Mouse (Mus musculus) erythroblast, adult 5-6 weeks (primary cell): Measurements from ENCODE around the gene Per2. TPM values are rescaled to one million over a fixed set of nuclear protein-coding genes. Genes with fewer than 3 reads are reported as not detected.

Source experiments
- ATAC-seq: replicated peaks from 2 replicates; pipeline ENCODE4 v1.8.0; 2016; ENCODE audit warnings: moderate number of reproducible peaks, mild to moderate bottlenecking, moderate TSS enrichment, inconsistent platforms; ENCODE audit not compliant: poor library complexity, low FRiP score, severe bottlenecking
- total RNA-seq, 2 experiments: library from RNA; stranded (forward) in 1 of 2; stranded (reverse) in 1 of 2; fragments of 150-400 nt in 1 of 2; fragments of 200-764, 138-1000 nt in 1 of 2; gene quantifications; 2 replicates each; pipeline versions ENCODE4 v1.2.3 to v1.2.4; 2015 to 2017; ENCODE audit warnings: low replicate concordance in 2 of 2

Gene Per2
- total RNA-seq, 2 experiments from 2014 or later: 2.0 to 2.7 TPM

GRCm38 (mm10) chr1:91405406-91406169 lies 53.5 kb downstream of the Per2 start:
- ATAC-seq: no peak

- no peak for ATAC-seq
These were observed 54.1 kb downstream of the Per2 start for GRCm38 (mm10) chr1:91404976-91405375.

- peak; percentile 85 for ATAC-seq
These were observed 60.7 kb downstream of the Per2 start, which contains the start of gene Ilkap for GRCm38 (mm10) chr1:91398260-91399062. Ilkap (minus strand) TSS chr1:91398815.

GRCm38 (mm10) chr1:91397927-91398259 lies 61.2 kb downstream of the Per2 start:
- peak; percentile 27 for ATAC-seq

GRCm38 (mm10) chr1:91390369-91390768 lies 68.8 kb downstream of the Per2 start:
- no peak for ATAC-seq

- ATAC-seq: no peak
These were observed 78.0 kb downstream of the Per2 start for GRCm38 (mm10) chr1:91381091-91381471.

- peak; percentile 84 for ATAC-seq
These were observed 78.6 kb downstream of the Per2 start for GRCm38 (mm10) chr1:91380453-91381090.

- peak; percentile 62 for ATAC-seq
These were observed 85.7 kb downstream of the Per2 start for GRCm38 (mm10) chr1:91373414-91373835.

- ATAC-seq: no peak
These were observed 89.1 kb downstream of the Per2 start for GRCm38 (mm10) chr1:91370055-91370454.

- ATAC-seq: no peak
These were observed 89.7 kb downstream of the Per2 start for GRCm38 (mm10) chr1:91369408-91369807.

- no peak for ATAC-seq
These were observed 91.8 kb downstream of the Per2 start for GRCm38 (mm10) chr1:91367295-91367694.

- peak; percentile 87 for ATAC-seq
These were observed 92.7 kb downstream of the Per2 start, which contains the start of gene Erfe for GRCm38 (mm10) chr1:91366215-91367108. Erfe (plus strand) TSS chr1:91366430.

Other genes with a start within 250 kb of the Per2 start
- 187 and 269 TPM in 2 replicates for gene Ube2f, start 209.0 kb downstream of the Per2 start, total RNA-seq (2015; ENCODE audit: low replicate concordance)
- gene Ube2f, start 209.0 kb downstream of the Per2 start, total RNA-seq (2017; ENCODE audit: low replicate concordance): 221 and 245 TPM in 2 replicates
- gene Scly, start 161.0 kb downstream of the Per2 start, total RNA-seq (2015; ENCODE audit: low replicate concordance): 6.9 and 15.3 TPM in 2 replicates
- gene Scly, start 161.0 kb downstream of the Per2 start, total RNA-seq (2017; ENCODE audit: low replicate concordance): 16.6 and 18.8 TPM in 2 replicates
- not detected in 2 replicates for gene Espnl, start 137.2 kb downstream of the Per2 start, total RNA-seq (2015; ENCODE audit: low replicate concordance)
- gene Espnl, start 137.2 kb downstream of the Per2 start, total RNA-seq (2017; ENCODE audit: low replicate concordance): 0.14 and 0.26 TPM in 2 replicates
- gene Klhl30, start 108.3 kb downstream of the Per2 start, total RNA-seq (2015; ENCODE audit: low replicate concordance): not detected in 2 replicates
- gene Klhl30, start 108.3 kb downstream of the Per2 start, total RNA-seq (2017; ENCODE audit: low replicate concordance): 0.51 and 0.56 TPM in 2 replicates
- 0.42 and 2.7 TPM in 2 replicates for gene Erfe, start 92.9 kb downstream of the Per2 start, total RNA-seq (2015; ENCODE audit: low replicate concordance)
- 0.70 TPM in 1 of 2 replicates, not detected in the other for gene Erfe, start 92.9 kb downstream of the Per2 start, total RNA-seq (2017; ENCODE audit: low replicate concordance)
- gene Ilkap, start 60.5 kb downstream of the Per2 start, total RNA-seq (2015; ENCODE audit: low replicate concordance): 32.6 and 82.0 TPM in 2 replicates
- 55.6 and 70.8 TPM in 2 replicates for gene Ilkap, start 60.5 kb downstream of the Per2 start, total RNA-seq (2017; ENCODE audit: low replicate concordance)
- 2.5 and 4.8 TPM in 2 replicates for gene Hes6, start 45.3 kb downstream of the Per2 start, total RNA-seq (2015; ENCODE audit: low replicate concordance)
- gene Hes6, start 45.3 kb downstream of the Per2 start, total RNA-seq (2017; ENCODE audit: low replicate concordance): 4.2 and 5.0 TPM in 2 replicates
- 1.0 and 1.3 TPM in 2 replicates for gene Traf3ip1, start 35.3 kb upstream of the Per2 start, total RNA-seq (2015; ENCODE audit: low replicate concordance)
- gene Traf3ip1, start 35.3 kb upstream of the Per2 start, total RNA-seq (2017; ENCODE audit: low replicate concordance): 0.51 and 2.6 TPM in 2 replicates
- 106 and 120 TPM in 2 replicates for gene Asb1, start 81.2 kb upstream of the Per2 start, total RNA-seq (2015; ENCODE audit: low replicate concordance)
- 299 and 366 TPM in 2 replicates for gene Asb1, start 81.2 kb upstream of the Per2 start, total RNA-seq (2017; ENCODE audit: low replicate concordance)